Mouse (Mus musculus) ES-E14 (cell line): ENCODE data around the gene Rhog. TPM values are rescaled to one million over a fixed set of nuclear protein-coding genes. Genes with fewer than 3 reads are reported as not detected.
"Not testable (repeated sequence)": the region's sequence is repeated elsewhere in the genome, so short reads cannot be mapped to it uniquely, and the experiment has no call there.

ENCODE experiments used
- DNase-seq: peaks from one replicate; pipeline ENCODE4 v3.0.0-alpha.2; 2013; ENCODE audit warnings: low read depth, low spot score
- H3K27ac ChIP-seq: 2 replicates; pipeline ENCODE4 v1.5.1; 2012; ENCODE audit warnings: low read depth, mild to moderate bottlenecking, low read length, moderate library complexity, mixed read lengths; ENCODE audit not compliant: poor library complexity, insufficient read depth, severe bottlenecking
- H3K36me3 ChIP-seq: 2 replicates; pipeline ENCODE4 v1.6.1; 2012; ENCODE audit warnings: mild to moderate bottlenecking, low read length, moderate library complexity, mixed read lengths; ENCODE audit not compliant: control insufficient read depth, poor library complexity, insufficient read depth, severe bottlenecking
- H3K4me1 ChIP-seq, 2 experiments: fragments of 150-350 bp in 1 of 2; sonication (generic) in 1 of 2; 2 replicates each; pipeline ENCODE4 v1.6.1; 2012; ENCODE audit warnings: low read length in 2 of 2, mild to moderate bottlenecking in 1 of 2, mixed read lengths in 1 of 2; ENCODE audit not compliant: control insufficient read depth in 2 of 2, insufficient read depth in 2 of 2, poor library complexity in 1 of 2
- H3K4me3 ChIP-seq, 2 experiments: fragments of 150-350 bp in 1 of 2; sonication (generic) in 1 of 2; 2 replicates each; pipeline ENCODE4 v1.5.1; 2012; ENCODE audit warnings: low read length in 2 of 2, low read depth in 1 of 2, mild to moderate bottlenecking in 1 of 2, mixed read lengths in 1 of 2; ENCODE audit not compliant: insufficient read depth in 1 of 2, poor library complexity in 1 of 2, severe bottlenecking in 1 of 2
- H3K9ac ChIP-seq: 2 replicates; pipeline ENCODE4 v1.6.1; 2012; ENCODE audit warnings: low read depth, mild to moderate bottlenecking, low read length, mixed read lengths; ENCODE audit not compliant: poor library complexity, insufficient read depth, severe bottlenecking
- H3K9me3 ChIP-seq: fragments of 150-350 bp; sonication (generic); 2 replicates; pipeline ENCODE4 v1.6.1; 2012; ENCODE audit warnings: low read depth, mild to moderate bottlenecking, low read length; ENCODE audit not compliant: control insufficient read depth, insufficient read depth
- CHD2 ChIP-seq: IDR thresholded peaks from 2 replicates; pipeline ENCODE4 v1.6.1; 2014; ENCODE audit warnings: mild to moderate bottlenecking, low read depth, low read length, inconsistent platforms
- HCFC1 ChIP-seq: IDR thresholded peaks from 2 replicates; pipeline ENCODE4 v1.6.1; 2012; ENCODE audit warnings: low read length, inconsistent platforms, borderline replicate concordance; ENCODE audit not compliant: insufficient read depth
- MAFK ChIP-seq: IDR thresholded peaks from 2 replicates; pipeline ENCODE4 v1.6.1; 2014; ENCODE audit warnings: mild to moderate bottlenecking, low read depth, low read length, inconsistent platforms; ENCODE audit not compliant: insufficient read depth
- ZC3H11A ChIP-seq: IDR thresholded peaks from 2 replicates; pipeline ENCODE4 v1.6.1; 2012; ENCODE audit warnings: low read depth, mild to moderate bottlenecking, inconsistent platforms, low read length, borderline replicate concordance
- ZNF384 ChIP-seq: IDR thresholded peaks from 2 replicates; pipeline ENCODE4 v1.6.1; 2012; ENCODE audit warnings: low read depth, low read length, inconsistent platforms
- in situ Hi-C, 2 experiments: fragments of 600-800 bp; cut with MboI; formaldehyde crosslinking; loops; one replicate each; pipeline ENCODE4 v1.15.1; 2025; ENCODE audit warnings: low sequenced_read_pairs in 2 of 2, inconsistent platforms in 1 of 2; ENCODE audit not compliant: unreplicated experiment in 2 of 2
- total RNA-seq: library from RNA; depleted of rRNA; stranded (reverse); fragments of 300-350 nt; gene quantifications from 2 replicates; pipeline ENCODE4 v1.2.3, GENCODE M21; 2012

Gene Rhog
- total RNA-seq, 1 experiment, result 4.3 TPM

DNA sequence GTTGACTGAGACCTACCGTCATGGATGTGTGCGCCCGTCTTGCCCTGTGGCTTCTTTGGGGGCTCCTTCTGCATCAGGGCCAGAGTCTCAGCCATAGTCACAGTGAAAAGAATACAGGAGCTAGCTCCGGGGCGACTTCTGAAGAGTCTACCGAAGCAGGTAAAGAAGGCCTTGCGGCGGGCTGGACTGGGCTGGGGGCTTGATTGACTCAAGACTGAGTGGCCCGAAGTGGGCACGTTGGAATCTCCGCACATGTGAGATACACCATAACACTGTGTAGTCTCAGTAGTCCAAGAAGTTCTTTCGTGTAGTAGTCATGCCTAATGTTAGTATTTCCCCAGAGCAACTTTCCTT, 12.5 kb upstream of the Rhog start:
- peak; percentile 25 for DNase-seq
- H3K9me3 ChIP-seq, result no peaks in the 10 kb centered on the region
- in situ Hi-C loops, result no loop called here
- H3K4me3 ChIP-seq, result peak overlapping the region; percentile 71 to 86
- peaks cover 2 to 4% of the 10 kb centered on the region in 2 experiments; a peak in 2 of 4 replicates for H3K4me1 ChIP-seq
- no peak overlapping the region for H3K27ac ChIP-seq
- no peaks in the 10 kb centered on the region for H3K36me3 ChIP-seq
- TF ChIP-seq MAFK (no peak), ZC3H11A (no peak), ZNF384 (no peak), HCFC1 (no peak), CHD2 (no peak)
- H3K9ac ChIP-seq, result peak overlapping the region; percentile 64

- no peaks in the 10 kb centered on the region for H3K36me3 ChIP-seq
- in situ Hi-C loops, result no loop called here
- peak; percentile 30 for DNase-seq
- H3K27ac ChIP-seq, result peak within 1 kb of the TSS; percentile 6; the same call in 1 of the 2 replicates
- H3K4me3 ChIP-seq, result peak within 1 kb of the TSS; percentile 71 to 86
- TF ChIP-seq CHD2, result no peak
- TF ChIP-seq ZNF384, result no peak
- no peak for TF ChIP-seq ZC3H11A
- no peak for TF ChIP-seq HCFC1
- TF ChIP-seq MAFK, result no peak
- no peaks in the 10 kb centered on the region for H3K9me3 ChIP-seq
- H3K9ac ChIP-seq, result peak within 1 kb of the TSS; percentile 75
- H3K4me1 ChIP-seq, result peaks cover 2 to 4% of the 10 kb centered on the region in 2 experiments; a peak in 2 of 4 replicates
Measured at GRCm38 (mm10) chr7:102267601-102268394, 11.9 kb upstream of the Rhog start, which contains the start of gene Stim1. Stim1 (plus strand) TSS chr7:102267806.

GRCm38 (mm10) chr7:102267113-102267579, 11.3 kb upstream of the Rhog start:
- TF ChIP-seq MAFK (no peak), ZNF384 (no peak), CHD2 (no peak), ZC3H11A (0 out of 2 replicates have a peak, but pooled peaks have one; percentile 2), HCFC1 (no peak)
- Histone ChIP-seq H3K36me3 (no peaks in the 10 kb centered on the region), H3K9ac (peak overlapping the region; percentile 75), H3K4me1 (peaks cover 2 to 4% of the 10 kb centered on the region in 2 experiments; a peak in 2 of 4 replicates), H3K27ac (peak overlapping the region; percentile 6; the same call in 1 of the 2 replicates), H3K4me3 (peak overlapping the region; percentile 71 to 86), H3K9me3 (no peaks in the 10 kb centered on the region)
- peak; percentile 96 for DNase-seq
- in situ Hi-C loops, result no loop called here

DNA sequence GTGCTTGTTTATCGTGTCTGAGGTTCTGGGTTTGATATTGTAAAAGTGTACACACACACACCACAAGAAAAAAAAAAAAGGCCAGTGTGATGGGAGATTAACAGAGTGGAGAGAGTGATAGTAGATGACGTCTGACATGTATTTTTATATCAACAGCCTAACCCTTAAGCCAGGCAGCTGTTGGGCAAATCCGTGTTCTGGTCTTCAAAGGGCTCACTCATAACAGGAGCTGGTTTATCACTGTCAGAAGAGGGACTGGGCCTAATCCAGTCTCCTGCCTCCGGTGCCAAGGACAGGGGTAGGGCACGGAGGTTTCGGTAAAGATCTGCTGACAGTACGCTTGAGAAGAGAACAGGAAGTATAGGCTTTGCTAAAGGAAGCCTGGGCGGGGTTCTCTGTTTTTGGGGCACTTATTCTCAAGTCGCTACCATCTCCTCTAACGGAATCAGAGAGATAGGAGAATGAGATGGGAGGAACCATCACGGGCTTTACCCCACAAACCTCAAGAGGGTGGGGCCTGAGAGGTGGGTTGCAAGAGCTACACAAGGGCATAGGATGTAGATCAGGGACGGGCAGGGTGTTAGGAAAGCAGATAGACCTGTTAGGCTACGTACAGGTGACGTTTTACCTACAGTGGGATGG, 10.7 kb upstream of the Rhog start:
- in situ Hi-C loops, result no loop called here
- no peaks in the 10 kb centered on the region for H3K9me3 ChIP-seq
- no peak for DNase-seq
- H3K4me1 ChIP-seq, result peaks cover 2 to 4% of the 10 kb centered on the region in 2 experiments; a peak in 2 of 4 replicates
- TF ChIP-seq CHD2 (no peak), ZNF384 (no peak), ZC3H11A (no peak), HCFC1 (no peak), MAFK (no peak)
- peak overlapping the region; percentile 0 to 86; a peak in 3 of 4 replicates for H3K4me3 ChIP-seq
- H3K27ac ChIP-seq, result no peak overlapping the region
- no peak overlapping the region for H3K9ac ChIP-seq
- H3K36me3 ChIP-seq, result no peaks in the 10 kb centered on the region

DNA sequence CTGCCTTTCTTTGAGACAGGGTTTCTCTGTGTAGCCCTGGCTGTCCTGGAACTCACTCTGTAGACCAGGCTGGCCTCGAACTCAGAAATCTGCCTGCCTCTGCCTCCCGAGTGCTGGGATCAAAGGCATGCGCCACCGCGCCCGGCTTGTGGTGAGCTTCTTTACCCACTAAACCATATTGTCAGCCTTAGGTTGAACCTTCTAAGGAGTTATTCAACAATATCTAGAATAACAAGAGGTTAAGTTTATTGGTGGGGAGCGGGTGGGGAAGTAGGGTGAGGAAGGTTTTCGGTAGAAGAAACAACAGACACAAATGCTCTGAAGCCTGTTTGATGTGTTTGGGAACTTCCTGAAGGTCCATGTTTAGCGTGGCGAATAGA, 10.2 kb upstream of the Rhog start:
- H3K9ac ChIP-seq, H3K4me3 ChIP-seq, H3K9me3 ChIP-seq, H3K27ac ChIP-seq, H3K4me1 ChIP-seq, H3K36me3 ChIP-seq, in situ Hi-C loops, DNase-seq: not testable (repeated sequence)
